Mouse (Mus musculus) lung, postnatal 0 days (tissue): Measurements from ENCODE around the gene Zfp710. TPM values are rescaled to one million over a fixed set of nuclear protein-coding genes. Genes with fewer than 3 reads are reported as not detected.
A peak's percentile ranks its signal among the peaks of the same experiment; 100 is the strongest.

Experiments used
- ATAC-seq: fragments of 200-750 bp; cut with Nextera tagmentation; 2 replicates; pipeline ENCODE4 v1.8.0; 2017; ENCODE audit warnings: moderate library complexity
- DNase-seq: peaks from one replicate; pipeline ENCODE4 v3.0.0-alpha.2; 2016; ENCODE audit warnings: low spot score
- H3K27ac ChIP-seq: fragments of 300-500 bp; sonication (generic); 2 replicates; pipeline ENCODE4 v1.5.1; 2014; ENCODE audit warnings: antibody characterized with exemption, mild to moderate bottlenecking, low read length, mixed read lengths
- H3K27me3 ChIP-seq: fragments of 300-500 bp; sonication (generic); replicated peaks from 2 replicates; pipeline ENCODE4 v1.6.1; 2014; ENCODE audit warnings: low read length, mixed read lengths; ENCODE audit not compliant: insufficient read depth
- H3K36me3 ChIP-seq: fragments of 300-500 bp; sonication (generic); 2 replicates; pipeline ENCODE4 v1.6.1; 2014; ENCODE audit warnings: low read length, mixed read lengths; ENCODE audit not compliant: insufficient read depth
- H3K4me1 ChIP-seq: fragments of 300-500 bp; sonication (generic); 2 replicates; pipeline ENCODE4 v1.6.1; 2014; ENCODE audit warnings: antibody characterized with exemption, low read depth, low read length, mixed read lengths; ENCODE audit not compliant: insufficient read depth
- H3K4me2 ChIP-seq: fragments of 300-500 bp; sonication (generic); replicated peaks from 2 replicates; pipeline ENCODE4 v1.6.1; 2014; ENCODE audit warnings: low read depth, mild to moderate bottlenecking, low read length, moderate library complexity, mixed read lengths
- H3K4me3 ChIP-seq: fragments of 300-500 bp; sonication (generic); 2 replicates; pipeline ENCODE4 v1.5.1; 2014; ENCODE audit warnings: low read depth, low read length
- H3K9ac ChIP-seq: fragments of 300-500 bp; sonication (generic); replicated peaks from 2 replicates; pipeline ENCODE4 v1.6.1; 2014; ENCODE audit warnings: low read depth, mild to moderate bottlenecking
- H3K9me3 ChIP-seq: fragments of 300-500 bp; sonication (generic); 2 replicates; pipeline ENCODE4 v1.6.1; 2016; ENCODE audit warnings: low read length, mixed read lengths
- CTCF ChIP-seq: IDR thresholded peaks from 2 replicates; pipeline ENCODE4 v1.5.1; 2016; ENCODE audit warnings: antibody characterized with exemption, mild to moderate bottlenecking
- EP300 ChIP-seq: IDR thresholded peaks from 2 replicates; pipeline ENCODE4 v1.6.1; 2016; ENCODE audit warnings: antibody characterized with exemption, mild to moderate bottlenecking, control low read depth
- WGBS: fragments of 180-500 bp; shearing (Covaris S2); extraction: QIAGEN DNeasy Blood & Tissue Kit; methylation state at CpG from one replicate; pipeline ENCODE4 v1.1.7; 2014; 5-methylcytosine and 5-hydroxymethylcytosine counted together
- polyA plus RNA-seq: library from polyadenylated mRNA; unstranded; fragments of >200 nt; fragmentation: Nextera tagmentation; extraction: Ambion mirVana; gene quantifications from 2 replicates; pipeline ENCODE4 v1.2.1, GENCODE M21; 2015

Gene Zfp710
- polyA plus RNA-seq, 1 experiment from 2014 or later = 11.1 TPM

- peak overlapping the region; percentile 45 for H3K27ac ChIP-seq
- H3K4me1 ChIP-seq = peaks cover 15% of the 10 kb centered on the region; the same call in 1 of the 2 replicates
- H3K36me3 ChIP-seq = peaks cover 35% of the 10 kb centered on the region
- no peak overlapping the region for H3K4me3 ChIP-seq
- 56% methylated on average over 13 of the region's 13 CpGs for WGBS
- H3K9ac ChIP-seq = no peak overlapping the region
- ATAC-seq (no peak), DNase-seq (peak; percentile 68)
- no peaks in the 10 kb centered on the region for H3K9me3 ChIP-seq
- H3K4me2 ChIP-seq = no peak overlapping the region
- TF ChIP-seq CTCF (no peak), EP300 (no peak)
- no peaks in the 10 kb centered on the region for H3K27me3 ChIP-seq
Observed at GRCm38 (mm10) chr7:80091004-80091865, 66.6 kb downstream of the Zfp710 start.

DNA sequence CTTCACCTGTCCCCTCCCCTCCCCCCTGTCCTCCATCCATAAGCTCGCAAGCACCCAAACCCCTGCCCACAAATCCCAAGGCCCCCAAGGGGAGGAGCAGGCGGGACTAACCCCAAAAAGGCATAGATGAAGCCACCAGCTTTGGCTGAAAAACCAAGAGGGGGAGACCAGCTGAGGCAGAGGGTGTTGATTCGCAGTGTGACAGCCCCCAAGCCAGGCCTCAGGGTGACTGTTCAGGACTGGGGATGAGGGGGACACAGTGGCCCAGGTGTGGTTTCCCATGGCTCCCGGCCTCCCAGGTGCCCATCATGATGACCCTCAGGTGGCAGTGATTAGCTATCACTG lies 67.2 kb downstream of the Zfp710 start:
- Histone ChIP-seq H3K4me3 (no peak overlapping the region), H3K27me3 (no peaks in the 10 kb centered on the region), H3K4me1 (peaks cover 15% of the 10 kb centered on the region; the same call in 1 of the 2 replicates), H3K36me3 (peaks cover 41% of the 10 kb centered on the region), H3K27ac (peak overlapping the region; percentile 45), H3K9ac (no peak overlapping the region), H3K4me2 (no peak overlapping the region), H3K9me3 (no peaks in the 10 kb centered on the region)
- 71% methylated on average over 4 of the region's 4 CpGs for WGBS
- peak; percentile 1; the same call in 1 of the 2 replicates for ATAC-seq
- TF ChIP-seq EP300 (no peak), CTCF (no peak)
- DNase-seq = no peak

- Histone ChIP-seq H3K9me3 (no peaks in the 10 kb centered on the region), H3K4me1 (peaks cover 15% of the 10 kb centered on the region; the same call in 1 of the 2 replicates), H3K27ac (peak overlapping the region; percentile 54), H3K9ac (no peak overlapping the region), H3K4me3 (no peak overlapping the region), H3K36me3 (peaks cover 47% of the 10 kb centered on the region), H3K27me3 (no peaks in the 10 kb centered on the region), H3K4me2 (no peak overlapping the region)
- no peak for TF ChIP-seq CTCF
- peak; percentile 81 for TF ChIP-seq EP300
- ATAC-seq (peak; percentile 89), DNase-seq (peak; percentile 91)
- WGBS = 26% methylated on average over 9 of the region's 9 CpGs
Observed at GRCm38 (mm10) chr7:80092351-80093046, 67.9 kb downstream of the Zfp710 start.

DNA sequence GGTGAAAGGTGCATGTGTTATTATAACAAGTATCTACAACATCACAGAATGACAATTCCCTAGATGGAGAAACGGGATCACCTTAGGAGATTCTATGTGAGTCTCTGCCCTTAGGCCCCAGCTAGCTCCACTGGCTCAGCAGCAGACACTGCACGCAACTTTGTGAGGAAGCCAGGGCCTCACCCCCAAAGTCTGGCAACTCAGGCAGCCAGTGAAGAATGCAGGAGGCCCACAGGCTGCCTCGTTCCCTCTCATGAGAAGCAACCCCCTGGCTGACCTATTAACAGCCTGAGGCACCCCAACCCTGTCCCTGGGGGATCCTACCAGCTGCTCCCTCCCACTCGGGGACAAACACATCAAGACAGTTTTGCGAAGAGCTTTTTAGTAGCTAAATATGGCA lies 69.9 kb downstream of the Zfp710 start:
- Histone ChIP-seq H3K36me3 (peaks cover 51% of the 10 kb centered on the region), H3K27ac (no peak overlapping the region), H3K27me3 (no peaks in the 10 kb centered on the region), H3K4me2 (no peak overlapping the region), H3K4me1 (peaks cover 15% of the 10 kb centered on the region; the same call in 1 of the 2 replicates), H3K9ac (no peak overlapping the region), H3K4me3 (no peak overlapping the region), H3K9me3 (no peaks in the 10 kb centered on the region)
- ATAC-seq (no peak), DNase-seq (no peak)
- no peak for TF ChIP-seq CTCF
- TF ChIP-seq EP300 = no peak
- WGBS = 77% methylated on average over 5 of the region's 5 CpGs

DNA sequence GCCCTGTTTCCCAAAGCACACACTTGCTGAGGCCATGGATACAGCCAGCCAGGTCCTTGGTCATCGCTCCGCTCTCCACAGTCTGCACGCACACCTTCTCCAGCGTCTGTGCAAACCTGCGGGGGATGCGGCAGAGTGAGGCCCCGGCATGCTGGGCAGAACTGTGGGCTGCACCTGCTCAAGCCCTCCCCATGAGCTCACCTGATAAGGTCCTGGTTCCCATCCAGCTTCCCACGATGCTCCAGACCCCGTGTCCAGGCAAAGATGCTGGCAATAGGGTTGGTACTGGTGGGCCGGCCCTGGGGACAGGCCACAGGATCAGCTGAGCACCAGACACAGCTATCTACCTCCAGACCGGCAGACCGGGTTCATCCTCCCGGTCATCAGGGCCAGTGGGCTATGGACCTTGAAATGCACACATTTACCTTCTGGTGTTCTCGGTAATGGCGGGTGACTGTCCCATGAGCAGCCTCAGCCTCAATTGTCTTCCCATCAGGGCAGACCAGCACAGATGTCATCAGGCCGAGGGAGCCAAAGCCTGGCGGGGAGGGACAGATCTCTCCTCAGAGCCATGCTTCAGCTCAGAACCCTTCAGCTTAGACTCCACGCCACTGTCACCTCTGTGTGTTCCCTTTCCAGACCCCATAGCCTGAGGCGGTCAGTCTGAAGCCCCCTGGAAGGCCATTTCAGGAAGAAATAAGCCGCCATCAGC lies 71.1 kb downstream of the Zfp710 start:
- Histone ChIP-seq H3K27me3 (no peaks in the 10 kb centered on the region), H3K36me3 (peaks cover 63% of the 10 kb centered on the region), H3K9ac (no peak overlapping the region), H3K4me3 (no peak overlapping the region), H3K4me1 (peaks cover 15% of the 10 kb centered on the region; the same call in 1 of the 2 replicates), H3K4me2 (no peak overlapping the region), H3K27ac (no peak overlapping the region), H3K9me3 (no peaks in the 10 kb centered on the region)
- TF ChIP-seq EP300 (no peak), CTCF (no peak)
- DNase-seq = no peak
- WGBS = 91% methylated on average over 20 of the region's 20 CpGs
- ATAC-seq = no peak

DNA sequence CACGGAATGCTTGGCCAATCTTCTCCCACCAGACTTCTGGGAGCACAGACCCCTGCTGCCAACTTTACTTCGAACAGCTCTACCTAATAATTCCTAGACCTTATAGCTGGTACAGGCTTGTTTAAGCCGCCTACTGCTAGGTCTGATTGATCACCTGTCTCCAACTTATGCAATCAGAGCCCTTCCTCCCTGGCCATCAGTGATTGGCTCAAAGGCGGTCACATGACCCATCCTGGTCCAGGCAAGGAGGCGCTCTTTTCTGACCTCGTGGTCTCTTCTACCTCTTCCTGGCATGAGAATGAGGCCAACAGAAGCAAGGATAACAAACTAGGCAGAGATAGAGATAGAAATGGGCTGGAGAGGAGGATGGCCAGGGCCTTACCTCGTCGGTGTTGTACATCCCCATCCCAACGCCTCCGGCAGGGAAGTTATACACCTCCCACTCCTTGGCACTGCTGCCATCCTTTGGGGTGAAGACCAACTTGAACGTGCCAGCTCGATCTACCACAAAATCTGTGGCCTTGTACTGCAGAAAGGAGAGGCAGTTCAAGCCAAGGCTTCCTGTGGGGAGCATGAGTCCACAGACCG lies 73.9 kb downstream of the Zfp710 start:
- no peak for DNase-seq
- Histone ChIP-seq H3K9me3 (no peaks in the 10 kb centered on the region), H3K4me3 (no peak overlapping the region), H3K27me3 (no peaks in the 10 kb centered on the region), H3K9ac (no peak overlapping the region), H3K4me1 (no peaks in the 10 kb centered on the region), H3K36me3 (peaks cover 56% of the 10 kb centered on the region), H3K4me2 (no peak overlapping the region), H3K27ac (no peak overlapping the region)
- WGBS = 87% methylated on average over 13 of the region's 13 CpGs
- no peak for ATAC-seq
- TF ChIP-seq EP300 = no peak
- no peak for TF ChIP-seq CTCF
